Mouse (Mus musculus) effector memory CD4-positive, alpha-beta T cell, adult 7 months (primary cell): ENCODE data around the gene Nsg1. TPM values are rescaled to one million over a fixed set of nuclear protein-coding genes. Genes with fewer than 3 reads are reported as not detected.

Experiments used
- polyA plus RNA-seq: library from polyadenylated mRNA; unstranded; fragments of 100-300 nt; shearing (Covaris generic); gene quantifications from one replicate; pipeline ENCODE4 v1.2.1, GENCODE M21; 2017

Gene Nsg1
- polyA plus RNA-seq = 0.82 TPM

DNA sequence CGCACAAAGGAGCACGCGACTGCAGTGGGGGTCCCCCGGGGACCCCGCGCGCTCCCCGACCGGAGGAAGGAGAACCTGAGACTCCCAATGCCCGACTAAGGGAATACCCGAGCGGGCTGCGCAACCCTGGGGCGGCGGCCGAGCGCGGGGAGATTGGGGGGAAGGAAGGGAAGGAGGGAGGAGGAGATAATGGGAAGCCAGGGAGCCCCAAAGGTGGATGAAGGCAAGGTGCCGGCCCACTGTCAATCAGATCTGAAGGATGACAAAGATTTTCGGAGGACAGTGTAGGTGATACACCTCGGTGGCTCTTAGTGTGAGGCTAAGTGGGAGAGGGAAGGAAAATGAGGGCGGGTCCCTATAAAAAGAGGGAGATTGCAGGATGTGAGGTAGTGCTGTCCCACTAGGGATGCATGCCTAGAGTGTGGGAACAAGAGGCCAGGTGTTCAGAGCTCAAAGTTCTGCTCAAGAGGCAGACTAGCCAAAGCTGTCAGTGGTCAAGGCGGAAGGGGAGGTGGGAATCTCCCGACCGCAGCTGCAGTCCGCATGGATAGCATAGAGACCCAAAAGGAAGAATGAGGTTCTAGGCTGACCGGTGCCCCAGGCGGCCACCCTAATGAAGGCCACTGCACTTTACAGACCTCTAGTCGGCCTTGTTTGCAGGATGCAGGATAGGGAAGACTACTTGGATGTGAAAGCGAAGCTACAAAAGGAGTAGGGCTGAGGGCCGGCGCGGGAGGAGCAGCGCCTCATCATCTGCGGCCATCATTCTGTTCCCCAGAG, at the start of gene Nsg1:
TSS of gene Nsg1 (minus strand) at position 274 of the 780 bp plus-strand sequence.

Other genes with a start within 250 kb of the Nsg1 start
- gene Stx18, start 121.2 kb downstream of the Nsg1 start, polyA plus RNA-seq = 35.2 TPM
- 12.2 TPM for gene Zbtb49, start 60.5 kb upstream of the Nsg1 start, polyA plus RNA-seq
- gene Lyar, start 60.6 kb upstream of the Nsg1 start, polyA plus RNA-seq = 47.6 TPM
- gene Tmem128, start 100.3 kb upstream of the Nsg1 start, polyA plus RNA-seq = 119 TPM
- gene Otop1, start 116.1 kb upstream of the Nsg1 start, polyA plus RNA-seq = not detected
- gene Drd5, start 159.5 kb upstream of the Nsg1 start, polyA plus RNA-seq = not detected